Mouse (Mus musculus): ENCODE measurements around the gene Tmprss11f. TPM values are rescaled to one million over a fixed set of nuclear protein-coding genes. Genes with fewer than 3 reads are reported as not detected.
"Not testable (repeated sequence)": the region's sequence is repeated elsewhere in the genome, so short reads cannot be mapped to it uniquely, and the experiment has no call there.

The Tmprss11f gene
- total RNA-seq (2021) = not detected
- long read RNA-seq, experiment 1 = 0 reads
- long read RNA-seq, experiment 2 = 0 reads

DNA sequence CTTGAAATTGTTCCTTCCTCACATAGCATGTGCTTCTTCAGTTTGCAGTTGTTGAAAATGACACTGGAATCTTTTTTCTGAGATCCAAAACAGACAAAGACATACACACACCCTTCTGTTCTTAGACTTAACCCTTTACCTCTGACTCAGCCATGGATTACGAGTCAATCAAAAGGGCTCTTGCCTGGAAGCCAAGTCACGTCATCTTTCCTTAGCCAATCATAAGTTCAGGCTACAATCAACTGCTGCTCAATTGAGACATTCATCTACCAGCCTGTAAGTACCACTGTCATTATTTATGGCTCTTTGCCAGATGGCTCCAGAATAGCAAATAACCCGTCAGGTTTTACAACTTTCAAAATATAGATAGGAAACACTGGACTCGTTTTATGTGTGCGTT is at the start of gene Tmprss11f:
Tmprss11f (minus strand) TSS at position 101 of the 400 bp plus-strand sequence.
- DNase-seq = no peak

DNA sequence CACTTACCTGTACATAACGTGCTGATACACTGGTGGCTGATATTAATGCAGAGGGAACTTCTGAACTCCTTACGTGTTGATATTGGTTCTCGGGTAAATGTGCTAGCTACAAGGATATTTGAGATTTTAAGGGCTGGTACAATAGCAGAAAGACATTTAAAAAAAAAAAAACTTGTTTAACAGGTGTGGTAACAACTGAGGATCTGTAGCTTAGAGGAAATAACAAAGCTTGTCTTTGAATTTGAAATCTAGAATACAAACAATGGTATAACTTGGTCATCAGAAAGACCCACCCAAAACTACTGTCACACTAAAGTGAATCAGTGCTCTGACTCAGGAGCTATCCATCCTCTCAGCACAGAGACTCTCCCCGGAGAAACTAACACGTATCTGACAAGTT is 44.0 kb upstream of the Tmprss11f start, which contains the start of gene Tmprss11b:
Tmprss11b (minus strand) TSS at position 101 of the 400 bp plus-strand sequence.
- DNase-seq = no peak

- DNase-seq = peak in 1 of 2 experiments; percentile 21
These were observed 17.0 kb upstream of the Tmprss11f start for GRCm38 (mm10) chr5:86649185-86649584.

DNA sequence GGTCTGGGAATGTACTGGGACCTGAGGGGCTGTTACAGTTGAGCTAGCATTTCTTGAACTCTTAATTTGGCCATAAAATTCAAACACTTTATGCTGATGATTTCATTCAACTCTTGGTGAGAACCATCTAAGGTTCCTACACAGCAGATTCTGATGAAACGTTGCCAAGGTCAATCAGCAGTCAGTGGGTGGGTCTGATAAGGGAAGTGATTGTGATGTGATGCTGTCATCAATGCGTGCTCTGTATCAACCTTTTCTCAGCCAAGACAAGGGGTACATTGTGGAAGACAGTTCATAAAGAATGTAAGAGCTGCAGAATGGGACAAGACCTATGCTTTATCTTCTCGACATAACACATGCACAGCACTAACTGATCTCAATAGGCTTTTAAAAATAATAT is 8.6 kb upstream of the Tmprss11f start:
- no peak for DNase-seq

DNA sequence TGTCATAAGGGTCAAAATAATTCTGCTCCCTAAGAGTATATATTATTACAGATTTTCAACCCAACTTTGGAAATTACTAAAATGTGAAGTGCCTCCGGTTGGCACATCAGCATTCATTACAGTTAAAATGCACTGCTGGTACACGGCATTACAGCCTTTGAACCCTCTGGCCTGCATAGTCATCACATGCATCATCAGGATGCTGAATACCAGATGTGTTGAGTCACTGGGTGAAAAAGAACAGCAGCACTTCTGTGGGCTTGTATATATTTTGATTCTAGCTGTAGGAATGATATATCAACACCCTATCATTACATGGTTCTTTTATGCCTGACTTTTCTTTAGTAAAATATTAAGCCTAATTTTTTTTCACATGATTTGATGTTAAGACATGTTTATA is 1.5 kb downstream of the Tmprss11f start:
- no peak for DNase-seq

DNA sequence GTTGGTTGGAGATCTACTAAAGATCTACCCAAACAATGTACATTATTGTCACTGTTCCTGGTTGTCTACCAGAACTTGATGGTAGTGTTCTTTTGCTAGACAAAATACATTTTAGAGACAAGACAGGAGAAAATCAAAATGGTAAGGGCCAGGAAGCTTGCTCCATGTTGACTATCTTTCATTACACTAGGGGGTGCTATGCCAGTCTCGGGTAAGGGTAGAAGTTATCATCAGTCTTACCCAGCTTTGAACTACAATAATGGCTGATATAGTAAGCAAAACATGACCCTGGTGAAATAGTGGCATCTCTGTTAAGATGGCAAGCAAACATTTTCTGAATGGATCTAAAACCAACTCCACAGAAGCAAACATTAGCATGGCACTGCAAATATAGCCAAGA is 10.4 kb downstream of the Tmprss11f start:
- DNase-seq = no peak

- no peak for DNase-seq
These were observed 46.3 kb downstream of the Tmprss11f start for GRCm38 (mm10) chr5:86585896-86586295.

DNA sequence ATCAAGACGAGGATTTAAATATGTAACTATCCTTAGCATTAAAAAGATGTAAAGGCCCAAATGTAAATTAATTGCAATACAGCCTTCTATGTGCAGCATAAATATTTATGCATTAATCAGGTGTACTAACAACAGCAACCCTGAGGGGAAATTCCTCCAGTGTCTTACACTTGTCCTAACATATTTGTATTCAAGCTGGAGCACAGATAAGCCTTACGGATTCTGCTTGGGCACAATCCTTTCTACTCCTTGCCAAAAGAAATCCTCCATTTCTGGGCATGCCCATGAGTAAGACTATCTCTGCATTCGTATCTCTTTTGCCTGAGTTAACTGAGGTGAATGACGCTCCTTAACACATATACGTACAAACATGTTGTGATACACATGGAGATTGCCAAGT is 49.6 kb downstream of the Tmprss11f start:
- DNase-seq = no peak

DNA sequence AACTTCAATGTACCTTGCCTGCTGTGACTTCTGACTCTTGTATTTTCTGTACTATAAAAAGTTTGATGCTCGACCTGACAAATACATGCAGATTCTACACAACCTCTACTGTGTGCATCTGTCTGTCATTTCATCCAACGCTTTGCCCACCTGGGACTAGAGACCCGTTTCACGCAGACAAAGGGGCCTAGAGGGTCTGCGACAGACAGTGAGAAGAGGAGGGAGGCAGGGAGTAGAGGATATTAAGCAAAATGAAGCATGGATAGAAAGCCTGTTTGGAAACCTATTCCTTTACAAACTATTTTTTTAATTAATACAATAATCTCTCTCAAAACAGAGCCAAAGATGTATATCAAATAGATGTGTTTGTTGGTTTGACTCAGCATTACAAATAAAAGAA is 50.2 kb downstream of the Tmprss11f start:
- DNase-seq = no peak

GRCm38 (mm10) chr5:86578761-86579160 is 53.5 kb downstream of the Tmprss11f start:
- not testable (repeated sequence) for DNase-seq

- no peak for DNase-seq
These were observed 85.5 kb downstream of the Tmprss11f start for GRCm38 (mm10) chr5:86546693-86547092.

GRCm38 (mm10) chr5:86540601-86541000 is 91.6 kb downstream of the Tmprss11f start:
- no peak for DNase-seq

- DNase-seq = no peak
These were observed 103.5 kb downstream of the Tmprss11f start for GRCm38 (mm10) chr5:86528725-86529124.

- no peak for DNase-seq
These were observed 113.7 kb downstream of the Tmprss11f start, which contains the start of gene Tmprss11g for GRCm38 (mm10) chr5:86518500-86518899. TSS of gene Tmprss11g (minus strand) at chr5:86518600.

- DNase-seq = no peak
These were observed 120.7 kb downstream of the Tmprss11f start for GRCm38 (mm10) chr5:86511538-86511937.

DNA sequence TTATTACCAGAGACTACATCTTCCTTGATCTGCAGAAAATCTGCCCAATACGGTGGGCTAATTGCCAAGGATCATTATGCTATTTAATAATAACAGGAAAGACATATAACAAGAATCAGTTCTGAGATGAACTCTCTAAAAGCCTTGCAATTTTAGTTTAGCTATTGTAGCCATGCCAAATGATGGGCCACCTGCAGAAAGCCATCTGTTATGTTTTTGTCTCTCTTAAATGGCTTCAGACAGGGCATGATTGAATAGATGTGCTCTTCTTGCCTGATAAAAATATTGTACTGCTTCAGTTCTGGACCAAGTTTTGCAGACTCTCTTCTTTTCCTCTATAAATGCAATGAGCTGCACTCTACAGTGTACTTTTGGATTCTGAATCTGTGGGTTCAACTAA is 138.8 kb downstream of the Tmprss11f start:
- no peak for DNase-seq

- DNase-seq = no peak
These were observed 149.7 kb downstream of the Tmprss11f start for GRCm38 (mm10) chr5:86482562-86482961.

- no peak for DNase-seq
These were observed 150.2 kb downstream of the Tmprss11f start for GRCm38 (mm10) chr5:86482031-86482430.

- DNase-seq = no peak
These were observed 158.4 kb downstream of the Tmprss11f start for GRCm38 (mm10) chr5:86473859-86474258.

Other genes with a start within 250 kb of the Tmprss11f start
- gene Tmprss11a, start 163.4 kb downstream of the Tmprss11f start, total RNA-seq (2021) = not detected
- not detected for gene Tmprss11g, start 113.8 kb downstream of the Tmprss11f start, total RNA-seq (2021)
- not detected for gene Tmprss11b, start 43.9 kb upstream of the Tmprss11f start, total RNA-seq (2021)
- gene Tmprss11e, start 113.4 kb upstream of the Tmprss11f start, total RNA-seq (2021) = not detected
- gene Ythdc1, start 171.8 kb upstream of the Tmprss11f start, total RNA-seq (2021) = 10 to 100 TPM; 51.5 to 62.0 TPM

Measured in adrenal gland, postnatal 36 days (tissue).